Mouse (Mus musculus): ENCODE measurements around the gene Spaar. TPM values are rescaled to one million over a fixed set of nuclear protein-coding genes. Genes with fewer than 3 reads are reported as not detected.
"Not testable (repeated sequence)": the region's sequence is repeated elsewhere in the genome, so short reads cannot be mapped to it uniquely, and the experiment has no call there.

The Spaar gene
- polyA plus RNA-seq, 2 experiments from 2014 or later = not detected

DNA sequence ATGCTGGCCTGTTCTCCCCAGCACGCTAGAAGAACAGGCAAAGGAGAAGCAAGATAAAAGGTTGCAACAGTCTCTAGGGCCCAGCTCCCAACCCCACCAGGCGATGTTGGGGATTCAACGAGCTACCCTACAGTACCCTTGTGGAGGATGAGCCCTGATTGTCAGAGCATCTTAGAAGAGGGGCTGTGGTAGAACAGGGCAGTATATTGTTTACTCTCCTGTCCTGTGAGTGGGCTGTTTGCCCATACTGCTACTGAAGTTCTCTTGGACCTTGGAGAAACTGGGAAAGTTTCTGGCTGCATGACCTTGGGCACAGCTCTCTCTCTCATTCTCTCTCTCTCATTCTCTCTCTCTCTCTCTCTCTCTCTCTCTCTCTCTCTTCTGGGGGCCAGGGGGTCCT lies 708 bp upstream of the Spaar start:
- no peak for ATAC-seq

DNA sequence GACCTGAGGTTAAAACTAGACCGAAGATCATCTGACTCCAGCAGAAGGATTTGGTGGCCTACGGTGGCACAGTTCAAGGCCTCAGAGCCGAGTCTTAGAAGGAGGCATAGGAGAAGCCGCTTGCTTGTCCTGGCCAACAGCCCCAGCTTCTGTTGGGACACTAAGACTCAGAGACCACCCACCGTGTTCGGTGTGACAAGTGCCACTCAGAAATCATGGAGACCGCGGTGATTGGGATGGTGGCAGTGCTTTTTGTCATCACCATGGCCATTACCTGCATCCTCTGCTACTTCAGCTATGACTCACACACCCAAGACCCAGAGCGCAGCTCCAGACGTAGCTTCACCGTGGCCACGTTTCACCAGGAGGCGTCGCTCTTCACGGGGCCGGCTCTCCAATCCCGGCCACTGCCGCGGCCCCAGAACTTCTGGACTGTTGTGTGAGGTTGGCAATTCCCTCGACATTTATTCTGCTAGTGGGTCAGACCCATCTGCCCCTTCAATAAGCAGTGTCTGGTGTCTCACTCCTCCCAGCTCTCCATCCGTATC lies 990 bp downstream of the Spaar start:
- no peak for ATAC-seq

DNA sequence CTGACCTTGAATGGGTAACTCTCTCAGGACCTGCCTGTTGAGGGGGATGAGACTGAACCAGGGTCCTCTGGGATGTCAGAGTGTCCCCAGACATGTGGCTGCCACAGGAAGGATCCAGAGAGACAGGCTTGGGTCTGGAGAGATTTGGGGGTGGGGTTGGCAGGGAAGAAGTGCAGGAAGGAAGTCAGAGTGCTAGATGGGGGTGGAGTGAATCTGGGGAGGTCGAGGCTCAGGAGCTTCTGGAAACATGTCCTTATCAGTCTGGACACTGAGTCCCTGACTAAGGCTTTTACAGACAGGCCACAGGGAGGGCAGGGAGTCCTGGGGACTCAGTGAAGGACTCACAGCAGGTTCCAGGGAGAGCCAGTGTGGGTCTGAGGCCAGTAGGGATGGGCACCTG lies 2.3 kb downstream of the Spaar start:
- no peak for ATAC-seq

DNA sequence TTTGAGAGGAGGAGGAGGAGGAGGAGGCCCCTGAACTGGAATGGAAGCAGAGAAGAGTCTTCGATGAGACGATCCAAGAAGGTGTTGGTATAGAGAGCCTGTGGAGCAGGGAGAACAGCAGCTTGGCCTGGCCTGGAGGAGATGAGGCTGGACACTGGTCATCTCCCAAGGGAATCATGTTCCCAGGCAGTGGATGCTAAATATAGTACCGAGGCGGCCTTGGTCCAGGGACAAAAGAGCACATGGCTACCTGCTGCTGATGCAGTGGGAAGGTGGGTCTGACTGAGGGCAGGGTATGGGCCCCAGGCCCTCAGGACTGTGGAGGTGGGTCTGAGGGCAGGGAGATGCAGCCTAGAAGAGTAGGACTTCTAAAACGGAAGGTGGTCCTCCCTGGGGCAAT lies 3.4 kb downstream of the Spaar start:
- ATAC-seq = no peak

DNA sequence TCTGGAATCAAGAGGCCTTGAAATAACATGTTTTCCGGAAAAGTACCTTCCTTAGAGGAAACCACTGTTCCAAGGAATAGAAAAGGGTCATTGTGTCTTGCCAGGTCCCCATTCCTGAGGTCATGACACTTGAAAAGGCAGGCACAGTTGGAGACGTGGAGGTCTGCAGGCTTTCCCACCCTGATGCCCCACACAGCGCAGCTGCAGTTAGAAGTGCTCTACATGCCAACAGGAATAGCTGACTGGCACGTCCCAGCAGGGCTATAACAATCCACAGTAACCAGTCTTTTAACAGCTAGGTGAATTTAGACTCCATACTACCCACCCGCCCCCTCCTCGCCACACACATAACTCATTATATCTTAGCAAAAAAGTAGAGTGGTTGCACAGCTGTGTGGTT lies 7.3 kb downstream of the Spaar start:
- ATAC-seq = no peak

DNA sequence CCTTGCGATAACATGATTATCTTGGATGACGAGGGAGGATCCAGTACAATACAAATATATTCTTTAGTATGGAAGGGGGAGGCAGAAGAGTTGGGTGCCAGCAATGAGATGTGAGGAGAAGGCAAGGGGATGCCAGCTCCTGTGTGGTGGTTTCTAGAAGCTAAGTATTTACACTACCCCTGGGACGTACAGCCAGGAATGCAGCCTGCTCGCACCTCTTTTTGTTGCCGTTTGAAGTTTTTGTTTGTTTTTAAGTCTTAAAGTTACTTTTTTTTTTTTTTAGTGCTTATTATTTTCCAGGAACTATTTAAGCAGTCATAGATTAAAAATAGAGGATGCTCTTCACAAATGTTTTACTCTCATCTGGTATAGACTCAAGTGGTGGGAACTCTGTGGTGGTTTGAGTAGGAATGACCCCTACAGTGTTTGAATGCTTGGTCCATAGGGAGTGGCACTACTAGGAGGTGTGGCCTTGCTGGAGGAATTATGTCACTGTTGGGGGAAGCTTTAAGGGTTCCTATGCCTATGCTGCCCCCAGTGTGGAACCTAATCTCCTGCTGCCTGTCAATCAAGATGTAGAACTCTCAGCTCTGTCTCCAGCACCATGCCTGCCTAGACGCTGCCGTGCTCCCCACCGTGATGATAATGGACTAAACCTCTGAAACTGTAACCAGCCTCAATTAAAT lies 9.3 kb downstream of the Spaar start:
- ATAC-seq = no peak

DNA sequence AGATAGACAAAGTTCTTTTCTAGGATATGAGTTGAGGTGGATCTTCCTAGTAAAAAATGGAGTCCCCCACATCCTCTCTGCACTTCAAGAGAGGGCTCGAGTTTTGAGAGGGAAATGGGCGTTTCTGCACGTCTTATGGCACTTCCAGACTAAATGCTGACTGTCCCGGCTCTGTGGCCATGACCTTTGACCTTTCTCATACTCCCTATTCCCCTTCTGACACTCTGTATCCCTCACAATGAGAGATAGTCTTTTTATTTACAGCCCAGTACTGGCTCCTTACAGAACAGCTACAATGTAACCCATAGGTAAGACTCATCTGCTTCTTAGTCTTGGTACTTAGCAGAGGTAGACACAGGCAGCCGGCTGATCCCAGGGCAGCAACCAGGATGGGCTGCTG lies 11.7 kb downstream of the Spaar start:
- ATAC-seq = no peak

DNA sequence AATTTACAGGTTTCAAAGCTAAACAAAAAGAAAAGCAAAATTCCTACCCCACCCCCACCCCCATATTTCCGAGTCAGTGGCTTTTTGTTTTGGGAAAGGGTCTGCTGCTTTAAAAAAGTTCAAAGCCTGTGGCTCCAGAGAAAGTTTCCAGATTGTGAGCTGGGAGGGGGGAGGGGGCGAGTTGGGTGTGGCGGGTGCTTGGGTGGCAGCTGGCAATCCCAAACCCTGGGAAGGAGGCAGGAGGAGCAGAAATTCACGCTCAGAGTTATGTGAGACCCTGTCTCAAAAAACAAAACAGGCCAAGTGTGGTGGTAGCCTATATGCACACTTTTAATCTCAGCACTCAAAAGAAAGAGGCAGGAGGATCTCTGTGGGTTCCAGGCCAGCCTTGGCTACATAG lies 12.8 kb downstream of the Spaar start:
- no peak for ATAC-seq

DNA sequence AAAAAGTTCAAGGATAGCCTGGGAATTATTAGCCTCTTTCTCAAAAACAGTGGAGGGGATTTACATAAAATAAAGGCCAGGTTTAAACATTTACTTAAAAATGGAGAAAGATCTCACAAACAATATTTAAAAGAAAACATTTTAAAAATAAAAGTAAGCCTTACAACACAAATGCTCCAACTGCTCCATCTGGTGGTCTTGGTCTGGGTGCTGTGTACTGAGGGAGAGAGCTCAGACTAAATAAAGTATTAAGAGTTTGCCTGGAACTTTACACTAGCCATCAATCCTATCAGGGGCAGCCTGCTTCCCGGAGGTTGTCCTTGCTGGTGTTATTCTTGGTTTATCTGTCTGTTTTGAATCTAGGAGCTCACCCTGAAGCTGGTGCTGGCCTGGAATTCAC lies 13.3 kb downstream of the Spaar start:
- ATAC-seq = no peak

DNA sequence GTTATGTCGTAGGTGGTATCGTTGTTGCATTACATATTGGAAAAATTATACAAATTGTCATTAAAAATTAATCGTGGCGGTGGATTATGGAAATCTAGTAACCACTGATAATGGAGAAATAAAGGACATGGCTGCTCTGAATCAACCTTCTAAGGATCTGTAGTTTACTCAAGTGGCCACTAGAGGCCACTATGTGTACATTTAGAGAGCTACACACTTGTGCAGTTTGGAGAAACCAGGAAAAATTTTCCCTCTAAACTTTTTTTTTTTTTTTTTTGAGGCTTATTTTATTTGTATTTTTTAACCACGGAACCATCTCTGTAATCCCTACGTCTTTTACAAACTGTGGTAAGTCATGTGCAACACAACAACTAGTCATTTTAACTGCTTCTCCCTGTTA lies 15.4 kb downstream of the Spaar start:
- no peak for ATAC-seq

DNA sequence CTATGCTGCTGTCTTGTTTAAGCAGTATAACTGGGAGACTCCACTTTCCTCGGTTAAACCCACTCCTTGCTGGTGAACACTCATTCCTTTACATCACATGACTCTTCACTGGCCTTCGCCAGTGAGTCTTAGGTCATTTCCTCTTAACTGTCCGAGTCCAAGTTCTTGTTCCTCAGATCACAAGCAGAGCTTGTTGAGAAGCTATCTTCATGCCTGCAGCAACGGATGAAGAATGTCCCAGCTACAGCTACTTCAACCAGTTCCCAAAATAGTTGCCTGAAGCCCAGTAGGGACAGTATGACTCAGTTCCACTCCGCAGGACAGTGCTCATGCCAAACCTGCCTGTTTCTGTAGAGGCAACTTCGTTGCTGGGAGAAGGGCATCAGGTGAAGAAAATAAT lies 27.4 kb downstream of the Spaar start:
- no peak for ATAC-seq

DNA sequence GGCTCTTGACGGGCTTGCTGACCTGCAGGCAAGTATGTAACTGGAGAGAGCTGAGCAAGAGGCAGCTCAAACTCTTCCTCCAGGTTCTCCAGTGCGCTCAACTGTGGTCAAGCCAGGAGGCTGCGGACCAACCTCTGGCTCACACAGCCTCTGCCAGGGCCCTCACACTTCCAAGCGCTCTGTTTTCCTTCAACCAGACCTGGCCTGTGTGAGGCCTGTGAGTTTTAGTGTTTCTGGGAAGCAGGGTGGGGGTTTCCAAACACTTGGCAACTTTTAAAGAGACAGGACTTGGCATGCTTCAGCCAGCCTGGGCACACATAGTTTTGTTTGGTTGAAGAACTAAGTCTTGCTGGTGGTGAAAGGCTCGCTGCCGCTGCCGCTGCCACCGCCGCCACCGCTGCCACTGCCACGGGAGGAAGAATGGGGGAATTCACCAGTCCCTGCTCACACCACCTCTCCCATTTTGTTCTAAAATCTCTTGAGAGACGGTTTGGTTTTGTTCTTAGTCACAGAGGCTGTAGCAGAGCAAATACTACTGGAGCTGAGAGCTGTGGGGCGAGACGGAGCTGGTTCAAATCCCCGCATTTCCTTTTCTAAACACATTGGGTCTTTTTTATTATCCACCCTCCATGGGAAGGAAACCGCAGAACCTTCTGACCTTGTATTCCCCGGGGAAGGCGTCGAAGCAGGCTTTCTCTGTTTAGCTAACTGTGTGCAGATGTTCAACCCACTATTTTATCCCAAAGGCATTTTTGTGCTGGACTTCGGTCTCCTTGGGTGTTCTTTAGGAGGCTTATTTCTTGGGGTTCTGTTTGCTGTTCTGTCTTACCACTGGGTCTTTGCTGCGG lies 30.0 kb downstream of the Spaar start:
- no peak for ATAC-seq

DNA sequence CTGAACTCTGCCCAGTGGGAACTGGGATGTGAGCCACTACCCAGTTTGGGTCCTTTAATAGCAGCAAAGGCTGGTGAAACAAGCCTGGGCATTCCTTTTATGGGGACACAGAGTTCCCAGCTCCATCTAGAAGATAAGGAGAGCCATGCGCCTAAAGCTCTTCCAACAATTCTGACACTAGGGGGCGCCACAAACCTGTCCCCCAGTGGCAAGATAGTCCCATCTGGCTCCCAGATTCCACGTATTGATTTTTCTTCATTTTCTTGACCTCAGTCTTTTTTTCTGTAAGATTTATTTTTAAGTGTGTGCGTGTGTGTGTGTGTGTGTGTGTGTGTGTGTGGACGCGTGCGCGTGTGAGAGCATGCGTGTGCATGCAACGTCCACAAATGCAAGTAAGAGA lies 30.6 kb downstream of the Spaar start:
- ATAC-seq = no peak

DNA sequence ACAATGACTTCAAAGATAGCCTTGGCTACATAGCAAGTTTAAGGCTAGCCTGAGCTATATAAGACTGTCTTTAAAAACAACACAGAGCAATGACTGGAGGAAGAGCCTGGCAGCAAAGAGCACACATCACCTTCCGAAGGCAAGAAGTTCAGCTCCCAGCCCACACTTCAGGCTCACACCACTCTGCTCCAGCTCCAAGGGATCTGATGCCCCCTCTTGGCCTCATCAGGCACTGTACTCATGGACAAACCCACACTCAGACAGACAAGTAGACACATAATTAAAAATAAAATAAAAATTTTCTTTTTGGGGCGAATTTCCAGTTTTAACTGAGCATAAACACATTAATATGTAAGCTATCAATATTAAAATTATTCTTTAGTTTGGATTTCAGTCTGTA lies 31.5 kb downstream of the Spaar start:
- ATAC-seq = no peak

DNA sequence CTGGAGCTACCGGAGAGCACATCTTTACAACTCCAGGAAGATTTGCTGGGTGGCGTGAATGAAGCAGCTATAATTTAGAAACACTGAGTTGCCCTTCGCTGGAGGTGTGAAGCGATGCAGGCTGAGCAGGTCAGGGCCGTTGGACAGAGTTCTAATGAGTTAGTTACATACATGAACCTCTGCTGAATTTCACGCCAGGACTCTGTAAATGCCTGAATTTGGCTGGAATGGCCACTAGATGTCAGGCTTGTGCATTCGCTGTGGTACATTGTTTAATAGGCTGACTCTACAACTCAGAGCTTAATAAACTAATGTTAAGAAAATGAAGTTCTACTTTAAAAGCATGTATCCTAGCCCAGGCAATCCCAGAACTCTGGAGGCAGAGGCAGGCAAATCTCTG lies 33.6 kb downstream of the Spaar start:
- no peak for ATAC-seq

DNA sequence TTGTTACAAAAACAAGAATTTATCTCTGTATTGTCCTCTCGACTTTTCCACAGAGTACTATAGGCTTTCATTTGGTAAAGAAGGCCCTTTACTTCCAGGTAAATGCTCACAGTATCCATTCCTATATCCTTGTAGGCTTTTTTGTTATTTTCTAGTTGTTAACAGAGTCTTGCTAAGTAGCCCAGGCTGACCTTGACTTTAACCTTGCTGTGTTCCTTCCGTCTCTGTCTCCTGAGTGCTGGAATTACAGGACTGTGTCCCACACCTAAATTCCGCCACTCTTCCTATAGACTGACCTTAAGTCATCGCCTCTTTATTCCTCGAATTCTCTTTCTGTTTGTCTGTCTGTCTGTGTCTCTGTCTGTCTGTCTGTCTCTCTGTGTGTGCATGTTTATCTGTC lies 38.5 kb downstream of the Spaar start:
- ATAC-seq = no peak

DNA sequence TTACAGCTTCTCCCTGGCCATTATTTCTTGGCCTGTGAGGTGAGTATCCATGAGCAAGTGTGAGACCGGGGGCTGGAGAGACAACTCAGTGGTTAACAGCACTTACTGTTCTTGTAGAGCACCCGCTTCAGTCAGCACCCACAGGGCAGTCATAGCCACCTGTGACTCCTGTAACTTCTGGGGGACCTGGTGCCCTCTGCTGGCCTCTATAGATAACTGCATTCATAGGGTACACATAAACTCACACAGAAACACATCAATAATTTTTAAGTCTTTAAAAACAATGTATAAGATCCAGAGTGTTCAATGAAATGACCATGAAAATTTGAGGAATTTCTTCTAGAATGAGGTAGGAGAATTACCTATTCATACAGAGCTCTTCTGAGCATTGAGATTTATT lies 39.5 kb downstream of the Spaar start:
- ATAC-seq = no peak

DNA sequence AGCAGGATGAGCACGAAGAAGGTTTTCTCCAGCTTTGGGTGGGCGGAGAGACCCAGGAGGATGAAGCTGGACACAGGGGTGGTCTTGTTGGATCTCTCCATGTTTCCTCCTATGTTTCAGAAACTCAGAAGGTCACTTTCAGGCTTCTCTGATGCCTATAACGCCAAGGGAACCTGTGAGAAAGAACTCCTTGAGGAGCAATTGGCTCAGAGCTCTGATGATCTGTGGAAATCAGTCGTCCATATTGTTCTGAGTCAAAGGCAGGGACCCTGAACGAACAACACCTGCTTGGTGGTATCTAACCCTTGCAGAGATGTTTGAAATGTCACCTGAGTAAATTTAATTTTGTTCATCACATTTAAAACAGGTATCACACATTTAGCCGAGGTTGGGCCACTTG lies 41.1 kb downstream of the Spaar start, which contains the start of gene Olfr159:
Olfr159 (minus strand) TSS at position 101 of the 400 bp plus-strand sequence.
- ATAC-seq = no peak

DNA sequence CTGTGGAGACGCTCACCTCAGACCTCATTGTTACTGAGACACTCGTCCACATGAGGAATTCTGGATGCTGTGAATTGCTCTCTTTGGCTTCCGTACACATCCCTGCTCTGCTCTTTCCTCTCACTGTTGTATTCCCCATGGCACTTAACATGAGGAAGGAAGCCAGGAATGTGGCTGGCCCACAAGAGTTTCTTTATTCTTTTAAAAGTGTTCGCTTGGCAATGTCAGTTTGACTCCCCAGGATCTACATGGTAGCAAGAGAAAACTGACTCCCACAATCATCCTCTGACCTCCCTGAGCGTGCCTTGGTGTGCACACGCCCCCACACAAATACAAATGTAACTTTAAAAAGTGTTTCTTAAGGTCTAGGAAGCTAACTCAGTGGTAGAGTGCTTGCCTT lies 41.8 kb downstream of the Spaar start:
- ATAC-seq = no peak

DNA sequence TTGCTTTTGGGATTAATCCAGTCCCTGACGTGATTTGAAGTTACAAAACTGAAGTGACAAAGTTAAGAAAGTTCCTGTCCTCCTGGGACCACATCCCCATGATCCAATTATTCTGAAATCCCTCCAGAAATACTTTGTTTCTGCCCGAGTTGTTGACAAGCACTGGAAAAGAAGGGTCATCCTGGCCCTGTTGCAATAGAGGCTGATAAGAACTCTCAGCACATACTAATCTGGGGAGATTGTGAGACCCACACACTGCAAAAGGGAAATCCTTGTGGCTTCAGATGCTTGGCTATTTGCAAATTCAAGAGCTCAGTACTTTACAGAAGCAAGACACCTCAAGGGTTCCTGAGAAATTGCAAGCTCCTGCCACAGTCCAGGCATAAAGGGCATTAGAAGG lies 42.5 kb downstream of the Spaar start:
- no peak for ATAC-seq

DNA sequence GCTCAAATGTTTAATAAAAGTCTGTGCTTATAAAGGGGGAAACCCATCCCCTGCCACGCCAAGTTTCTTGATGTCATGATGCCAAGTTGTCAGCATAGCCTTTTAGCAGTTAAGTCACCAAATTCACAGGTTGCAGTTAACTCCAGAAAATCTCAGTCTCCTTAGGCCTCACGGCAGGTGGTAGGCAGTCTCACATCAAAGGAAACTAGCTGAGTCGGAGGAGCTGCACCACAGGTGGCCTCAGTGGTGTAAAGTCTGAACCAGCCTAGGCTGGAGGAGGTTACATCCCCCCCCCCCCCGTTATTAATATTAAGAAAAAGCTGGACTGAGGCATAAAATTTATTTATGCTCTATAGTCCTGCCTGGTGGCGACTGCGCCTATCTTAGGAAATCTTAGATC lies 65.5 kb downstream of the Spaar start:
- ATAC-seq = no peak

DNA sequence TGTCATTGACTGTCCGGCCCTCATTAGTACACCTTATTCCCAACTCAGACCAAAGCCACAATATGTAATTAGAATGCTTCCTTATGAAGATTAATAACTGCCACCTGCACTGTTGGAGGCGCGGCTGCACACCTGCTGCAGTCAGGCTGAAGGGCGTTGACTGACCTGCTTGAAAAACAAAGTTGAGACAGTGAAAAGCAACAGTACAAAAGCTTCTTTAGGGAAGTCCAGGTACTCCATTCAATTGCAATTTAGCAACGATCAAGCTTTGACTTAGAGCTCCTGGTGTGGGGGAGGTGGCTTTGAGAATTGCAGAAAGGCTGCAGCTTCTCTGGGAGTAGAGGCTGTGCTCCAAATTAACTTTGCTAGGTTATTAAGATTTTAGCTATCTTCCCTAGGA lies 66.0 kb downstream of the Spaar start:
- not testable (repeated sequence) for ATAC-seq

DNA sequence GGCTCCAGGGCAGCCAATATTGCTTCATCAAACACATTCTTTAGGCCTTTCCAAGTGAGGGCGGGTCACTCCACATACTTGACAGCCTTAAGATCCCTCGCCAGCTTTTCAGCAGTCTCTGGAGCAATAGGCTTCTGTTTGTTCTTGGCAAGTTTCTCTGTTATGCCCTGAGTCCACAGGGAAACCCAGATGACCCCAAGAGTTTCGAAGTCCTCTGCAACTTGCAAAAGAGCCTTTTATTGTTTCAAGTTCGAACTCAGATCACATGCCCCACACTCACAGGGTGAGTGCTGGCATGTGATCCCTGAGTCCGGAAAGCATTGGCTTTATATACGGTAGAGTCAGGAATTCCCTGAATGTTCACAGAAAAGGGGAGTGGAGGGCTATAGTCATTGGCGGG lies 69.1 kb downstream of the Spaar start:
- ATAC-seq = no peak
